Mouse (Mus musculus) olfactory bulb, adult 2 months (tissue): ENCODE results near the gene N6amt1.

Experiments
- CTCF ChIP-seq: fragments of 200-500 bp; IDR thresholded peaks from 2 replicates; pipeline ENCODE4 v1.5.1; 2012; ENCODE audit warnings: low read depth, mild to moderate bottlenecking, low read length, moderate library complexity; ENCODE audit not compliant: insufficient read depth
- POLR2A ChIP-seq: fragments of 200-500 bp; IDR thresholded peaks from 2 replicates; pipeline ENCODE4 v1.6.1; 2012; ENCODE audit warnings: mild to moderate bottlenecking, low read depth, low read length, moderate library complexity; ENCODE audit not compliant: insufficient read depth

- TF ChIP-seq POLR2A (no peak), CTCF (no peak)
Measured at GRCm38 (mm10) chr16:87329986-87330385, 24.0 kb upstream of the N6amt1 start.
